Mouse (Mus musculus) urinary bladder, postnatal 36 days (tissue): ENCODE data around the gene Cyp4f39.
"Not testable (repeated sequence)": the region's sequence is repeated elsewhere in the genome, so short reads cannot be mapped to it uniquely, and the experiment has no call there.

Experiments
- DNase-seq, 2 experiments: peaks; one replicate each; pipeline ENCODE4 v3.0.0; 2022; ENCODE audit warnings: low spot score in 2 of 2, mixed read lengths in 1 of 2

Gene Cyp4f39

GRCm38 (mm10) chr17:32472176-32472575, 19.7 kb downstream of the Cyp4f39 start:
- no peak for DNase-seq

- DNase-seq, result no peak
Measured at GRCm38 (mm10) chr17:32474954-32475560, 22.5 kb downstream of the Cyp4f39 start.

- no peak for DNase-seq
Measured at GRCm38 (mm10) chr17:32477204-32477603, 24.7 kb downstream of the Cyp4f39 start.

- no peak for DNase-seq
Measured at GRCm38 (mm10) chr17:32478727-32479126, 26.2 kb downstream of the Cyp4f39 start.

- DNase-seq, result no peak
Measured at GRCm38 (mm10) chr17:32479554-32480506, 27.3 kb downstream of the Cyp4f39 start.

- DNase-seq, result no peak
Measured at GRCm38 (mm10) chr17:32481766-32482165, 29.2 kb downstream of the Cyp4f39 start.

- peak; percentile 77 to 86 for DNase-seq
Measured at GRCm38 (mm10) chr17:32483200-32483599, 30.7 kb downstream of the Cyp4f39 start.

GRCm38 (mm10) chr17:32492349-32492980, 39.9 kb downstream of the Cyp4f39 start:
- DNase-seq, result peak; percentile 10 to 17

GRCm38 (mm10) chr17:32494601-32495000, 42.1 kb downstream of the Cyp4f39 start:
- peak; percentile 55 to 63 for DNase-seq

GRCm38 (mm10) chr17:32500511-32500910, 48.0 kb downstream of the Cyp4f39 start:
- DNase-seq, result not testable (repeated sequence)

- no peak for DNase-seq
Measured at GRCm38 (mm10) chr17:32501051-32501450, 48.5 kb downstream of the Cyp4f39 start.

GRCm38 (mm10) chr17:32503111-32503510, 50.6 kb downstream of the Cyp4f39 start:
- no peak for DNase-seq

GRCm38 (mm10) chr17:32505851-32506728, 53.6 kb downstream of the Cyp4f39 start, which contains the start of gene Cyp4f17:
TSS of gene Cyp4f17 (plus strand) at chr17:32506050.
- peak; percentile 26 to 30 for DNase-seq

GRCm38 (mm10) chr17:32506729-32507245, 54.3 kb downstream of the Cyp4f39 start:
- DNase-seq, result no peak

- no peak for DNase-seq
Measured at GRCm38 (mm10) chr17:32516126-32516525, 63.6 kb downstream of the Cyp4f39 start.

GRCm38 (mm10) chr17:32521981-32522380, 69.5 kb downstream of the Cyp4f39 start:
- DNase-seq, result no peak

GRCm38 (mm10) chr17:32522386-32522785, 69.9 kb downstream of the Cyp4f39 start:
- DNase-seq, result no peak

- no peak for DNase-seq
Measured at GRCm38 (mm10) chr17:32522816-32523215, 70.3 kb downstream of the Cyp4f39 start.

- no peak for DNase-seq
Measured at GRCm38 (mm10) chr17:32523895-32524294, 71.4 kb downstream of the Cyp4f39 start.

GRCm38 (mm10) chr17:32526341-32526740, 73.8 kb downstream of the Cyp4f39 start:
- DNase-seq, result not testable (repeated sequence)

- no peak for DNase-seq
Measured at GRCm38 (mm10) chr17:32527748-32528147, 75.2 kb downstream of the Cyp4f39 start.
